ENCODE assay signal across 8 mouse cellular contexts in genomic region chr9:102403086-102404021, GRCm38 (mm10). TPM values are rescaled to one million over a fixed set of nuclear protein-coding genes. Genes with fewer than 3 reads are reported as not detected.
DNase-seq lines count a peak whose midpoint lies in the region; ATAC-seq lines count a peak whose summit lies in the region.

No protein-coding gene starts in this region.

- H3K27ac ChIP-seq in midbrain, embryonic 14.5 days (replicated peaks; ENCODE audit: low read depth, low read length): no peak overlapping the region

- H3K27me3 ChIP-seq in midbrain, embryonic 14.5 days (ENCODE audit: control insufficient read depth, insufficient read depth, low read length): no peaks in the 10 kb centered on the region

- H3K4me1 ChIP-seq in midbrain, embryonic 14.5 days (ENCODE audit: control insufficient read depth, insufficient read depth, low read length): 0 out of 2 replicates have a peak, but pooled peaks cover 3% of the 10 kb centered on the region

- intact Hi-C loops in left cerebral cortex, postnatal 25 days (cut with DNase I): loop anchor here (1.0 to 5.0 kb wide), 2 partner anchors 104 to 142 kb away; partner anchors contain the start of gene Ky

- no peak overlapping the region for H3K4me2 ChIP-seq in midbrain, embryonic 14.5 days (ENCODE audit: low read length)

- no peaks in the 10 kb centered on the region for H3K36me3 ChIP-seq in midbrain, embryonic 14.5 days (ENCODE audit: control insufficient read depth, insufficient read depth, low read length)

- DNase-seq in ovary, postnatal 14 days (ENCODE audit: low spot score): peak; percentile 17
- DNase-seq in ovary, adult 18-20 months (ENCODE audit: low spot score): no peak
- DNase-seq in embryo, embryonic 10 days (ENCODE audit: low spot score): peak; percentile 78
- DNase-seq in gastrocnemius, postnatal 10 days: peak; percentile 42
- peak; percentile 19 for DNase-seq in kidney, adult 11 months
- peak; percentile 66 to 68 for DNase-seq in left cerebral cortex, postnatal 25 days (ENCODE audit: low spot score in 2 of 2)
- peak; percentile 80 for DNase-seq in midbrain, embryonic 14.5 days
- peak; percentile 53 for DNase-seq in testis, postnatal 10 days (ENCODE audit: low spot score)

- peak; percentile 43; the same call in 1 of the 2 replicates for ATAC-seq in midbrain, embryonic 14.5 days (ENCODE audit: low FRiP score, low TSS enrichment)

- H3K9me3 ChIP-seq in midbrain, embryonic 14.5 days (ENCODE audit: control insufficient read depth, low read length): no peaks in the 10 kb centered on the region

- no peak overlapping the region for H3K9ac ChIP-seq in midbrain, embryonic 14.5 days (replicated peaks; ENCODE audit: low read length)

- H3K4me3 ChIP-seq in midbrain, embryonic 14.5 days (replicated peaks; ENCODE audit: low read depth, low read length): no peak overlapping the region

- 35% methylated on average over 18 of the region's 18 CpGs for WGBS in midbrain, embryonic 14.5 days

RNA-seq across cellular contexts. Expression of gene Ephb1, which starts 48.9 kb away (rescaled TPM):
- total RNA-seq in gastrocnemius, postnatal 10 days (2021): 1 to 10 TPM; 4.7 to 5.7 TPM
- 10 to 100 TPM; 31.5 to 36.0 TPM for total RNA-seq in left cerebral cortex, postnatal 25 days (2021)
- polyA plus RNA-seq in midbrain, embryonic 14.5 days (2014; fragmentation: Nextera tagmentation; extraction: Ambion mirVana): 93.9 and 96.1 TPM in 2 replicates

Comparison
In these comparisons a context has a peak if more than half of its experiments do, and no peak if none do; other contexts are left out.
1. RNA of gene Ephb1, which starts 48.9 kb away (total RNA-seq): 31.5 to 36.0 TPM in left cerebral cortex, postnatal 25 days; 4.7 to 5.7 TPM in gastrocnemius, postnatal 10 days; every median in the first group is over 4 times any median in the second.